Mouse (Mus musculus): ENCODE results near the gene Mrgpre. TPM values are rescaled to one million over a fixed set of nuclear protein-coding genes. Genes with fewer than 3 reads are reported as not detected.

Mrgpre gene
- polyA plus RNA-seq, 1 experiment from 2014 or later: 8.4 TPM

DNA sequence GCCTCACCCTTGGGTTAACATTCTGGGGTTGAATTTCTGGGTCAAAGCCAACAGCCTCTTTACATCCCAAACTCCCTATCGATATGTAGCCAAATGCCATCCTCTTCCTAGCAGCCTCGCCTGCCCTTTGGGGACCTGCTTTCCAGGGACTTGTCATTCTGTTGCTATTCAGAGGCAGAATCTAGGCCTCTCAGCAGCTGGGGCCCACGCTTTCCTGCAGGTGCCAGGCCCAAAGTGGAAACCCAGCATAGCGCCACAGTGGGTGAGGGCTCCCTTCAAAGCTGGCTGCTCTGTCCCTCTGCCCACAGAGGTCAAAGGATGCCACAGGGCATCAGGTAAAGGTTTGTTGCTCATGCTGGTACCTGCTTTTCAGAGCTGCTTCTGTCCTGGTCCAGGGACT is 50.6 kb downstream of the Mrgpre start:
- peaks cover 17% of the 10 kb centered on the region for H3K4me1 ChIP-seq (ENCODE audit: control insufficient read depth, insufficient read depth, low read length)
- no peaks in the 10 kb centered on the region for H3K27me3 ChIP-seq (ENCODE audit: control insufficient read depth, insufficient read depth, low read length)
- no peak overlapping the region for H3K27ac ChIP-seq (ENCODE audit: low read depth, low read length)
- H3K4me2 ChIP-seq (ENCODE audit: low read depth, low read length): no peak overlapping the region
- H3K9me3 ChIP-seq (ENCODE audit: control insufficient read depth, low read length): no peaks in the 10 kb centered on the region
- ATAC-seq (ENCODE audit: low read depth): no peak
- WGBS: 80% methylated on average over 4 of the region's 4 CpGs
- H3K9ac ChIP-seq (replicated peaks; ENCODE audit: low read depth, low read length): no peak overlapping the region
- no peaks in the 10 kb centered on the region for H3K36me3 ChIP-seq (ENCODE audit: control insufficient read depth, insufficient read depth, low read length)
- no peak overlapping the region for H3K4me3 ChIP-seq (ENCODE audit: low read depth, low read length)

GRCm38 (mm10) chr7:143729886-143730285 is 54.4 kb downstream of the Mrgpre start:
- Histone ChIP-seq H3K9me3 (ENCODE audit: control insufficient read depth, low read length) (no peaks in the 10 kb centered on the region), H3K9ac (replicated peaks; ENCODE audit: low read depth, low read length) (no peak overlapping the region), H3K4me2 (ENCODE audit: low read depth, low read length) (no peak overlapping the region), H3K36me3 (ENCODE audit: control insufficient read depth, insufficient read depth, low read length) (no peaks in the 10 kb centered on the region), H3K4me3 (ENCODE audit: low read depth, low read length) (no peak overlapping the region), H3K27ac (ENCODE audit: low read depth, low read length) (no peak overlapping the region), H3K27me3 (ENCODE audit: control insufficient read depth, insufficient read depth, low read length) (no peaks in the 10 kb centered on the region), H3K4me1 (ENCODE audit: control insufficient read depth, insufficient read depth, low read length) (0 out of 2 replicates have a peak, but pooled peaks cover 3% of the 10 kb centered on the region)
- ATAC-seq (ENCODE audit: low read depth): no peak
- WGBS: 68% methylated on average over 10 of the region's 10 CpGs

Small RNA genes within 50 kb of the gene (microRNA-seq; reads per million reads assigned to microRNA genes)
- not detected for gene Gm22064

Other genes with a start within 250 kb of the Mrgpre start
- 154 and 165 TPM in 2 replicates for gene Nap1l4, start 235.4 kb downstream of the Mrgpre start, polyA plus RNA-seq (2014; fragmentation: Nextera tagmentation; extraction: Ambion mirVana)
- gene Cars, start 184.4 kb downstream of the Mrgpre start, polyA plus RNA-seq (2014; fragmentation: Nextera tagmentation; extraction: Ambion mirVana): 65.0 and 67.2 TPM in 2 replicates
- 0.17 TPM in 1 of 2 replicates, not detected in the other for gene Tnfrsf26, start 155.8 kb downstream of the Mrgpre start, polyA plus RNA-seq (2014; fragmentation: Nextera tagmentation; extraction: Ambion mirVana)
- 3.2 and 5.7 TPM in 2 replicates for gene Tnfrsf22, start 134.8 kb downstream of the Mrgpre start, polyA plus RNA-seq (2014; fragmentation: Nextera tagmentation; extraction: Ambion mirVana)
- 0.98 and 1.3 TPM in 2 replicates for gene Tnfrsf23, start 98.6 kb downstream of the Mrgpre start, polyA plus RNA-seq (2014; fragmentation: Nextera tagmentation; extraction: Ambion mirVana)
- gene Osbpl5, start 27.5 kb downstream of the Mrgpre start, polyA plus RNA-seq (2014; fragmentation: Nextera tagmentation; extraction: Ambion mirVana): 33.3 and 35.5 TPM in 2 replicates
- gene Mrgprg, start 17.5 kb downstream of the Mrgpre start, polyA plus RNA-seq (2014; fragmentation: Nextera tagmentation; extraction: Ambion mirVana): not detected in 2 replicates
- gene Nadsyn1, start 38.3 kb upstream of the Mrgpre start, polyA plus RNA-seq (2014; fragmentation: Nextera tagmentation; extraction: Ambion mirVana): 5.3 and 6.7 TPM in 2 replicates
- gene Dhcr7, start 38.6 kb upstream of the Mrgpre start, polyA plus RNA-seq (2014; fragmentation: Nextera tagmentation; extraction: Ambion mirVana): 57.4 and 60.4 TPM in 2 replicates
- gene Gm498, start 82.3 kb upstream of the Mrgpre start, polyA plus RNA-seq (2014; fragmentation: Nextera tagmentation; extraction: Ambion mirVana): not detected in 2 replicates
- gene Shank2, start 217.4 kb upstream of the Mrgpre start, polyA plus RNA-seq (2014; fragmentation: Nextera tagmentation; extraction: Ambion mirVana): 11.7 and 16.1 TPM in 2 replicates